Mouse (Mus musculus) neural tube, embryonic 14.5 days (tissue): ENCODE measurements around the gene Astn2. TPM values are rescaled to one million over a fixed set of nuclear protein-coding genes. Genes with fewer than 3 reads are reported as not detected.

Experiments used
- ATAC-seq: fragments of 200-750 bp; cut with Nextera tagmentation; 2 replicates; pipeline ENCODE4 v1.8.0; 2017; ENCODE audit warnings: low read depth, mild to moderate bottlenecking, moderate TSS enrichment, moderate library complexity
- H3K27ac ChIP-seq: fragments of 300-500 bp; sonication (generic); 2 replicates; pipeline ENCODE4 v1.5.1; 2014; ENCODE audit warnings: low read depth, mild to moderate bottlenecking, control low read depth, low read length, moderate library complexity, mixed read lengths
- H3K27me3 ChIP-seq: fragments of 300-500 bp; sonication (generic); 2 replicates; pipeline ENCODE4 v1.6.1; 2014; ENCODE audit warnings: low read length; ENCODE audit not compliant: control insufficient read depth, insufficient read depth
- H3K36me3 ChIP-seq: fragments of 300-500 bp; sonication (generic); 2 replicates; pipeline ENCODE4 v1.6.1; 2014; ENCODE audit warnings: low read length, mixed read lengths; ENCODE audit not compliant: control insufficient read depth, insufficient read depth
- H3K4me1 ChIP-seq: fragments of 300-500 bp; sonication (generic); 2 replicates; pipeline ENCODE4 v1.6.1; 2014; ENCODE audit warnings: low read length; ENCODE audit not compliant: control insufficient read depth, insufficient read depth
- H3K4me2 ChIP-seq: fragments of 300-500 bp; sonication (generic); 2 replicates; pipeline ENCODE4 v1.6.1; 2014; ENCODE audit warnings: mild to moderate bottlenecking, low read depth, low read length, control low read depth
- H3K4me3 ChIP-seq: fragments of 300-500 bp; sonication (generic); 2 replicates; pipeline ENCODE4 v1.5.1; 2014; ENCODE audit warnings: low read depth, low read length, control low read depth, mixed read lengths
- H3K9ac ChIP-seq: fragments of 300-500 bp; sonication (generic); replicated peaks from 2 replicates; pipeline ENCODE4 v1.6.1; 2014; ENCODE audit warnings: low read depth, mild to moderate bottlenecking, control low read depth, low read length, mixed read lengths
- H3K9me3 ChIP-seq: fragments of 300-500 bp; sonication (generic); 2 replicates; pipeline ENCODE4 v1.6.1; 2016; ENCODE audit warnings: low read length; ENCODE audit not compliant: control insufficient read depth
- WGBS: fragments of 180-500 bp; shearing (Covaris S2); extraction: QIAGEN DNeasy Blood & Tissue Kit; methylation state at CpG from one replicate; pipeline ENCODE4 v1.1.7; 2014; 5-methylcytosine and 5-hydroxymethylcytosine counted together
- polyA plus RNA-seq: library from polyadenylated mRNA; unstranded; fragments of >200 nt; fragmentation: Nextera tagmentation; extraction: Ambion mirVana; gene quantifications from 2 replicates; pipeline ENCODE4 v1.2.1, GENCODE M21; 2014

Astn2 gene
- polyA plus RNA-seq, 1 experiment from 2014 or later = 6.3 TPM

- Histone ChIP-seq H3K9ac (no peak overlapping the region), H3K27me3 (no peaks in the 10 kb centered on the region), H3K4me2 (no peak overlapping the region), H3K4me3 (no peak overlapping the region), H3K27ac (no peak overlapping the region), H3K9me3 (no peaks in the 10 kb centered on the region), H3K4me1 (0 out of 2 replicates have a peak, but pooled peaks cover 4% of the 10 kb centered on the region), H3K36me3 (no peaks in the 10 kb centered on the region)
- peak; percentile 77; the same call in 1 of the 2 replicates for ATAC-seq
- 25% methylated on average over 2 of the region's 2 CpGs for whole genome bisulfite sequencing
These were observed 234.9 kb downstream of the Astn2 start for GRCm38 (mm10) chr4:66169485-66169884.

GRCm38 (mm10) chr4:66158714-66159113 is 245.7 kb downstream of the Astn2 start:
- no peak for ATAC-seq
- WGBS = 84% methylated on average over 3 of the region's 3 CpGs
- no peak overlapping the region for H3K4me3 ChIP-seq
- no peak overlapping the region for H3K4me2 ChIP-seq
- no peaks in the 10 kb centered on the region for H3K36me3 ChIP-seq
- H3K27me3 ChIP-seq = no peaks in the 10 kb centered on the region
- no peak overlapping the region for H3K27ac ChIP-seq
- H3K4me1 ChIP-seq = no peaks in the 10 kb centered on the region
- H3K9me3 ChIP-seq = no peaks in the 10 kb centered on the region
- H3K9ac ChIP-seq = no peak overlapping the region

- no peak overlapping the region for H3K4me2 ChIP-seq
- 52% methylated on average over 3 of the region's 3 CpGs for WGBS
- H3K9ac ChIP-seq = no peak overlapping the region
- H3K9me3 ChIP-seq = no peaks in the 10 kb centered on the region
- no peak overlapping the region for H3K4me3 ChIP-seq
- H3K27ac ChIP-seq = no peak overlapping the region
- no peak for ATAC-seq
- H3K4me1 ChIP-seq = no peaks in the 10 kb centered on the region
- H3K36me3 ChIP-seq = no peaks in the 10 kb centered on the region
- no peaks in the 10 kb centered on the region for H3K27me3 ChIP-seq
These were observed 246.8 kb downstream of the Astn2 start for GRCm38 (mm10) chr4:66157439-66158113.

GRCm38 (mm10) chr4:66146546-66146945 is 257.9 kb downstream of the Astn2 start:
- Histone ChIP-seq H3K27me3 (no peaks in the 10 kb centered on the region), H3K4me3 (no peak overlapping the region), H3K4me1 (no peaks in the 10 kb centered on the region), H3K36me3 (no peaks in the 10 kb centered on the region), H3K9ac (no peak overlapping the region), H3K9me3 (no peaks in the 10 kb centered on the region), H3K4me2 (no peak overlapping the region), H3K27ac (no peak overlapping the region)
- no peak for ATAC-seq
- WGBS = 67% methylated on average over 5 of the region's 5 CpGs

- Histone ChIP-seq H3K9me3 (no peaks in the 10 kb centered on the region), H3K4me3 (no peak overlapping the region), H3K27ac (no peak overlapping the region), H3K4me1 (no peaks in the 10 kb centered on the region), H3K27me3 (no peaks in the 10 kb centered on the region), H3K9ac (no peak overlapping the region), H3K4me2 (no peak overlapping the region), H3K36me3 (no peaks in the 10 kb centered on the region)
- WGBS = 85% methylated on average over 3 of the region's 3 CpGs
- no peak for ATAC-seq
These were observed 278.2 kb downstream of the Astn2 start for GRCm38 (mm10) chr4:66126181-66126580.

- H3K4me2 ChIP-seq = no peak overlapping the region
- no peak overlapping the region for H3K9ac ChIP-seq
- H3K27me3 ChIP-seq = no peaks in the 10 kb centered on the region
- H3K4me3 ChIP-seq = no peak overlapping the region
- no peak for ATAC-seq
- H3K36me3 ChIP-seq = no peaks in the 10 kb centered on the region
- no peak overlapping the region for H3K27ac ChIP-seq
- WGBS = 90% methylated on average over 7 of the region's 7 CpGs
- H3K4me1 ChIP-seq = no peaks in the 10 kb centered on the region
- H3K9me3 ChIP-seq = no peaks in the 10 kb centered on the region
These were observed 281.5 kb downstream of the Astn2 start for GRCm38 (mm10) chr4:66122766-66123358.

- H3K4me3 ChIP-seq = no peak overlapping the region
- 84% methylated on average over 2 of the region's 2 CpGs for WGBS
- no peaks in the 10 kb centered on the region for H3K36me3 ChIP-seq
- no peak overlapping the region for H3K9ac ChIP-seq
- ATAC-seq = no peak
- no peaks in the 10 kb centered on the region for H3K4me1 ChIP-seq
- H3K27me3 ChIP-seq = no peaks in the 10 kb centered on the region
- H3K27ac ChIP-seq = no peak overlapping the region
- H3K4me2 ChIP-seq = no peak overlapping the region
- no peaks in the 10 kb centered on the region for H3K9me3 ChIP-seq
These were observed 290.2 kb downstream of the Astn2 start for GRCm38 (mm10) chr4:66114243-66114642.

GRCm38 (mm10) chr4:66102037-66102436 is 302.4 kb downstream of the Astn2 start:
- H3K36me3 ChIP-seq = no peaks in the 10 kb centered on the region
- H3K27me3 ChIP-seq = no peaks in the 10 kb centered on the region
- 22% methylated on average over 5 of the region's 5 CpGs for WGBS
- no peak overlapping the region for H3K4me2 ChIP-seq
- no peaks in the 10 kb centered on the region for H3K9me3 ChIP-seq
- no peaks in the 10 kb centered on the region for H3K4me1 ChIP-seq
- ATAC-seq = peak; percentile 88
- H3K9ac ChIP-seq = no peak overlapping the region
- H3K4me3 ChIP-seq = no peak overlapping the region
- no peak overlapping the region for H3K27ac ChIP-seq

- H3K27ac ChIP-seq = no peak overlapping the region
- no peak overlapping the region for H3K4me2 ChIP-seq
- H3K4me1 ChIP-seq = no peaks in the 10 kb centered on the region
- WGBS = 86% methylated on average over 1 of the region's 1 CpGs
- ATAC-seq = no peak
- no peaks in the 10 kb centered on the region for H3K27me3 ChIP-seq
- H3K36me3 ChIP-seq = no peaks in the 10 kb centered on the region
- no peak overlapping the region for H3K9ac ChIP-seq
- no peaks in the 10 kb centered on the region for H3K9me3 ChIP-seq
- no peak overlapping the region for H3K4me3 ChIP-seq
These were observed 306.8 kb downstream of the Astn2 start for GRCm38 (mm10) chr4:66097629-66098028.
